Mouse (Mus musculus): ENCODE results near the gene Olfr642. TPM values are rescaled to one million over a fixed set of nuclear protein-coding genes. Genes with fewer than 3 reads are reported as not detected.

The Olfr642 gene
- total RNA-seq (2023) = not detected

GRCm38 (mm10) chr7:104052566-104052965 is at the start of gene Olfr642:
TSS of gene Olfr642 (minus strand) at chr7:104052666.

GRCm38 (mm10) chr7:104085365-104085764 is 32.9 kb upstream of the Olfr642 start, which contains the start of gene Olfr645:
TSS of gene Olfr645 (minus strand) at chr7:104085465.

GRCm38 (mm10) chr7:104071769-104072168 is 19.3 kb upstream of the Olfr642 start, which contains the start of gene Olfr644:
TSS of gene Olfr644 (minus strand) at chr7:104071869.

GRCm38 (mm10) chr7:104061345-104061744 is 8.9 kb upstream of the Olfr642 start, which contains the start of gene 4930516K23Rik:
TSS of gene 4930516K23Rik (minus strand) at chr7:104061445.

GRCm38 (mm10) chr7:104035145-104035544 is 17.3 kb downstream of the Olfr642 start, which contains the start of gene Olfr641:
TSS of gene Olfr641 (plus strand) at chr7:104035445.

GRCm38 (mm10) chr7:104025473-104025872 is 27.0 kb downstream of the Olfr642 start, which contains the start of gene Olfr640:
TSS of gene Olfr640 (minus strand) at chr7:104025573.

GRCm38 (mm10) chr7:104017203-104017602 is 35.3 kb downstream of the Olfr642 start, which contains the start of gene Olfr639:
TSS of gene Olfr639 (minus strand) at chr7:104017303.

GRCm38 (mm10) chr7:103998446-103998845 is 54.0 kb downstream of the Olfr642 start, which contains the start of gene Olfr638:
TSS of gene Olfr638 (plus strand) at chr7:103998746.

Other genes starting within 250 kb of the Olfr642 start
- gene Hbb-bt, start 238.7 kb downstream of the Olfr642 start, total RNA-seq (2023) = 115 TPM
- gene Hbb-bs, start 224.6 kb downstream of the Olfr642 start, total RNA-seq (2023) = 842 TPM
- gene Hbb-bh2, start 212.1 kb downstream of the Olfr642 start, total RNA-seq (2023) = not detected
- not detected for gene Hbb-bh1, start 209.5 kb downstream of the Olfr642 start, total RNA-seq (2023)
- gene Hbb-y, start 199.4 kb downstream of the Olfr642 start, total RNA-seq (2023) = not detected
- gene Olfr66, start 166.4 kb downstream of the Olfr642 start, total RNA-seq (2023) = not detected
- gene Olfr64, start 158.2 kb downstream of the Olfr642 start, total RNA-seq (2023) = not detected
- not detected for gene Olfr65, start 149.2 kb downstream of the Olfr642 start, total RNA-seq (2023)
- gene Olfr631, start 123.8 kb downstream of the Olfr642 start, total RNA-seq (2023) = not detected
- gene Olfr632, start 118.3 kb downstream of the Olfr642 start, total RNA-seq (2023) = not detected
- not detected for gene Olfr633, start 108.2 kb downstream of the Olfr642 start, total RNA-seq (2023)
- gene Olfr635, start 81.5 kb downstream of the Olfr642 start, total RNA-seq (2023) = not detected
- gene Olfr638, start 53.9 kb downstream of the Olfr642 start, total RNA-seq (2023) = not detected
- 0.21 TPM for gene Olfr639, start 35.4 kb downstream of the Olfr642 start, total RNA-seq (2023)
- not detected for gene Olfr640, start 27.1 kb downstream of the Olfr642 start, total RNA-seq (2023)
- gene Olfr641, start 17.2 kb downstream of the Olfr642 start, total RNA-seq (2023) = not detected
- not detected for gene 4930516K23Rik, start 8.8 kb upstream of the Olfr642 start, total RNA-seq (2023)
- not detected for gene Olfr644, start 19.2 kb upstream of the Olfr642 start, total RNA-seq (2023)
- gene Olfr645, start 32.8 kb upstream of the Olfr642 start, total RNA-seq (2023) = not detected
- not detected for gene Olfr646, start 52.2 kb upstream of the Olfr642 start, total RNA-seq (2023)
- not detected for gene Ubqln5, start 77.2 kb upstream of the Olfr642 start, total RNA-seq (2023)
- not detected for gene Olfr643, start 84.7 kb upstream of the Olfr642 start, total RNA-seq (2023)
- gene Ubqln3, start 90.6 kb upstream of the Olfr642 start, total RNA-seq (2023) = not detected
- not detected for gene Ubqlnl, start 97.9 kb upstream of the Olfr642 start, total RNA-seq (2023)
- not detected for gene Olfm5, start 112.2 kb upstream of the Olfr642 start, total RNA-seq (2023)
- gene Olfr648, start 130.7 kb upstream of the Olfr642 start, total RNA-seq (2023) = not detected
- gene Olfr649, start 143.3 kb upstream of the Olfr642 start, total RNA-seq (2023) = not detected
- not detected for gene Trim6, start 166.1 kb upstream of the Olfr642 start, total RNA-seq (2023)
- 25.1 TPM for gene Trim34a, start 191.8 kb upstream of the Olfr642 start, total RNA-seq (2023)
- gene Trim5, start 235.4 kb upstream of the Olfr642 start, total RNA-seq (2023) = 22.3 TPM